Mouse (Mus musculus) kidney, postnatal 0 days (tissue): ENCODE measurements at regions not wholly inside any gene's neighbourhood (a gene's known extent, or its start where the extent isn't known, plus 50 kb on each side); places are given as distances from the start of the nearest gene placed in this dataset.

Experiments
- ATAC-seq: fragments of 200-750 bp; cut with Nextera tagmentation; replicated peaks from 2 replicates; pipeline ENCODE4 v1.8.0; 2017; ENCODE audit warnings: low read depth, moderate number of reproducible peaks, moderate TSS enrichment, moderate library complexity; ENCODE audit not compliant: low FRiP score
- DNase-seq: peaks from one replicate; pipeline ENCODE4 v3.0.0-alpha.2; 2016; ENCODE audit warnings: low spot score
- H3K27ac ChIP-seq: fragments of 300-500 bp; sonication (generic); 2 replicates; pipeline ENCODE4 v1.5.1; 2014; ENCODE audit warnings: mild to moderate bottlenecking
- H3K27me3 ChIP-seq: fragments of 300-500 bp; sonication (generic); 2 replicates; pipeline ENCODE4 v1.6.1; 2014; ENCODE audit warnings: low read length, mixed read lengths; ENCODE audit not compliant: insufficient read depth
- H3K36me3 ChIP-seq: fragments of 300-500 bp; sonication (generic); 2 replicates; pipeline ENCODE4 v1.6.1; 2014; ENCODE audit warnings: low read length, mixed read lengths; ENCODE audit not compliant: insufficient read depth
- H3K4me1 ChIP-seq: fragments of 300-500 bp; sonication (generic); replicated peaks from 2 replicates; pipeline ENCODE4 v1.6.1; 2014; ENCODE audit warnings: antibody characterized with exemption, low read length, mixed read lengths; ENCODE audit not compliant: insufficient read depth
- H3K4me2 ChIP-seq: fragments of 300-500 bp; sonication (generic); 2 replicates; pipeline ENCODE4 v1.6.1; 2014; ENCODE audit warnings: mild to moderate bottlenecking, low read length, moderate library complexity, mixed read lengths
- H3K4me3 ChIP-seq: fragments of 300-500 bp; sonication (generic); replicated peaks from 2 replicates; pipeline ENCODE4 v1.5.1; 2014; ENCODE audit warnings: low read depth, low read length
- H3K9ac ChIP-seq: fragments of 300-500 bp; sonication (generic); 2 replicates; pipeline ENCODE4 v1.6.1; 2014; ENCODE audit warnings: low read depth, low read length
- H3K9me3 ChIP-seq: fragments of 300-500 bp; sonication (generic); replicated peaks from 2 replicates; pipeline ENCODE4 v1.6.1; 2016; ENCODE audit warnings: low read length, inconsistent platforms, mixed read lengths
- CTCF ChIP-seq: IDR thresholded peaks from 2 replicates; pipeline ENCODE4 v1.5.1; 2016; ENCODE audit warnings: antibody characterized with exemption, low read depth, mild to moderate bottlenecking, moderate library complexity
- WGBS: fragments of 180-500 bp; shearing (Covaris S2); extraction: QIAGEN DNeasy Blood & Tissue Kit; methylation state at CpG from one replicate; pipeline ENCODE4 v1.1.7; 2014; 5-methylcytosine and 5-hydroxymethylcytosine counted together

- H3K4me2 ChIP-seq = no peak overlapping the region
- WGBS = 87% methylated on average over 5 of the region's 5 CpGs
- no peaks in the 10 kb centered on the region for H3K9me3 ChIP-seq
- no peak for TF ChIP-seq CTCF
- ATAC-seq (no peak), DNase-seq (no peak)
- no peak overlapping the region for H3K4me3 ChIP-seq
- H3K9ac ChIP-seq = no peak overlapping the region
- H3K36me3 ChIP-seq = no peaks in the 10 kb centered on the region
- H3K27ac ChIP-seq = no peak overlapping the region
- H3K27me3 ChIP-seq = no peaks in the 10 kb centered on the region
- no peaks in the 10 kb centered on the region; the same call in 1 of the 2 replicates for H3K4me1 ChIP-seq
These were observed 1324.2 kb upstream of the Zeb2 start for GRCm38 (mm10) chr2:46441348-46441747.

- Histone ChIP-seq H3K27ac (no peak overlapping the region), H3K9me3 (no peaks in the 10 kb centered on the region), H3K36me3 (no peaks in the 10 kb centered on the region), H3K4me3 (no peak overlapping the region), H3K27me3 (no peaks in the 10 kb centered on the region), H3K4me1 (no peaks in the 10 kb centered on the region; the same call in 1 of the 2 replicates), H3K9ac (no peak overlapping the region), H3K4me2 (no peak overlapping the region)
- 85% methylated on average over 2 of the region's 2 CpGs for WGBS
- TF ChIP-seq CTCF = no peak
- DNase-seq = no peak
- no peak for ATAC-seq
These were observed 1322.8 kb upstream of the Zeb2 start for GRCm38 (mm10) chr2:46440038-46440437.

- TF ChIP-seq CTCF = no peak
- no peak for ATAC-seq
- Histone ChIP-seq H3K4me1 (no peaks in the 10 kb centered on the region), H3K27me3 (no peaks in the 10 kb centered on the region), H3K9ac (no peak overlapping the region), H3K9me3 (no peaks in the 10 kb centered on the region), H3K4me2 (no peak overlapping the region), H3K4me3 (no peak overlapping the region), H3K36me3 (no peaks in the 10 kb centered on the region), H3K27ac (no peak overlapping the region)
- DNase-seq = no peak
- WGBS = 94% methylated on average over 1 of the region's 1 CpGs
These were observed 1301.1 kb upstream of the Zeb2 start for GRCm38 (mm10) chr2:46418281-46418680.

GRCm38 (mm10) chr2:46402373-46403114 lies 1285.3 kb upstream of the Zeb2 start:
- Histone ChIP-seq H3K9me3 (no peaks in the 10 kb centered on the region), H3K4me3 (no peak overlapping the region), H3K9ac (no peak overlapping the region), H3K4me2 (no peak overlapping the region), H3K4me1 (no peaks in the 10 kb centered on the region), H3K27me3 (no peaks in the 10 kb centered on the region), H3K36me3 (no peaks in the 10 kb centered on the region), H3K27ac (no peak overlapping the region)
- ATAC-seq = no peak
- 92% methylated on average over 1 of the region's 1 CpGs for WGBS
- no peak for DNase-seq
- TF ChIP-seq CTCF = no peak

GRCm38 (mm10) chr2:46394161-46394560 lies 1277.0 kb upstream of the Zeb2 start:
- no peaks in the 10 kb centered on the region for H3K36me3 ChIP-seq
- no peaks in the 10 kb centered on the region for H3K4me1 ChIP-seq
- ATAC-seq = no peak
- H3K27ac ChIP-seq = no peak overlapping the region
- no peak overlapping the region for H3K4me3 ChIP-seq
- H3K4me2 ChIP-seq = no peak overlapping the region
- no peak overlapping the region for H3K9ac ChIP-seq
- 56% methylated on average over 2 of the region's 2 CpGs for WGBS
- DNase-seq = no peak
- H3K27me3 ChIP-seq = no peaks in the 10 kb centered on the region
- no peak for TF ChIP-seq CTCF
- H3K9me3 ChIP-seq = no peaks in the 10 kb centered on the region

GRCm38 (mm10) chr2:46372847-46373461 lies 1255.8 kb upstream of the Zeb2 start:
- no peak overlapping the region for H3K9ac ChIP-seq
- no peak overlapping the region for H3K4me2 ChIP-seq
- H3K36me3 ChIP-seq = no peaks in the 10 kb centered on the region
- no peak for TF ChIP-seq CTCF
- 96% methylated on average over 3 of the region's 3 CpGs for WGBS
- no peak for ATAC-seq
- no peaks in the 10 kb centered on the region for H3K4me1 ChIP-seq
- H3K9me3 ChIP-seq = no peaks in the 10 kb centered on the region
- no peaks in the 10 kb centered on the region for H3K27me3 ChIP-seq
- H3K4me3 ChIP-seq = no peak overlapping the region
- H3K27ac ChIP-seq = no peak overlapping the region
- DNase-seq = no peak
